Mouse (Mus musculus) limb, embryonic 15.5 days (tissue): ENCODE measurements around the gene Cd59a. TPM values are rescaled to one million over a fixed set of nuclear protein-coding genes. Genes with fewer than 3 reads are reported as not detected.
"Not testable (repeated sequence)": the region's sequence is repeated elsewhere in the genome, so short reads cannot be mapped to it uniquely, and the experiment has no call there.

Experiments used
- ATAC-seq: fragments of 200-750 bp; cut with Nextera tagmentation; 2 replicates; pipeline ENCODE4 v1.8.0; 2017; ENCODE audit warnings: low read depth, moderate TSS enrichment; ENCODE audit not compliant: insufficient number of reproducible peaks, low FRiP score, low TSS enrichment
- H3K27ac ChIP-seq: fragments of 300-500 bp; sonication (generic); 2 replicates; pipeline ENCODE4 v1.5.1; 2015; ENCODE audit warnings: moderate library complexity, mild to moderate bottlenecking, inconsistent platforms
- H3K27me3 ChIP-seq: fragments of 300-500 bp; sonication (generic); 2 replicates; pipeline ENCODE4 v1.6.1; 2015; ENCODE audit warnings: inconsistent platforms
- H3K36me3 ChIP-seq: fragments of 300-500 bp; sonication (generic); 2 replicates; pipeline ENCODE4 v1.6.1; 2015; ENCODE audit warnings: inconsistent platforms
- H3K4me1 ChIP-seq: fragments of 300-500 bp; sonication (generic); 2 replicates; pipeline ENCODE4 v1.6.1; 2015; ENCODE audit warnings: inconsistent platforms
- H3K4me2 ChIP-seq: fragments of 300-500 bp; sonication (generic); 2 replicates; pipeline ENCODE4 v1.6.1; 2015; ENCODE audit warnings: mild to moderate bottlenecking, inconsistent platforms
- H3K4me3 ChIP-seq: fragments of 300-500 bp; sonication (generic); 2 replicates; pipeline ENCODE4 v1.5.1; 2015; ENCODE audit warnings: mild to moderate bottlenecking, inconsistent platforms
- H3K9ac ChIP-seq: fragments of 300-500 bp; sonication (generic); 2 replicates; pipeline ENCODE4 v1.6.1; 2015; ENCODE audit warnings: inconsistent platforms
- H3K9me3 ChIP-seq: fragments of 300-500 bp; sonication (generic); 2 replicates; pipeline ENCODE4 v1.6.1; 2016; ENCODE audit warnings: inconsistent platforms
- WGBS: fragments of 180-500 bp; shearing (Covaris S2); methylation state at CpG from one replicate; pipeline ENCODE4 v1.1.7; 2015; 5-methylcytosine and 5-hydroxymethylcytosine counted together
- polyA plus RNA-seq: library from polyadenylated mRNA; unstranded; fragments of >200 nt; fragmentation: Nextera tagmentation; extraction: Ambion mirVana; gene quantifications from 2 replicates; pipeline ENCODE4 v1.2.1, GENCODE M21; 2015

Cd59a gene
- polyA plus RNA-seq, result 16.0 and 20.1 TPM in 2 replicates

DNA sequence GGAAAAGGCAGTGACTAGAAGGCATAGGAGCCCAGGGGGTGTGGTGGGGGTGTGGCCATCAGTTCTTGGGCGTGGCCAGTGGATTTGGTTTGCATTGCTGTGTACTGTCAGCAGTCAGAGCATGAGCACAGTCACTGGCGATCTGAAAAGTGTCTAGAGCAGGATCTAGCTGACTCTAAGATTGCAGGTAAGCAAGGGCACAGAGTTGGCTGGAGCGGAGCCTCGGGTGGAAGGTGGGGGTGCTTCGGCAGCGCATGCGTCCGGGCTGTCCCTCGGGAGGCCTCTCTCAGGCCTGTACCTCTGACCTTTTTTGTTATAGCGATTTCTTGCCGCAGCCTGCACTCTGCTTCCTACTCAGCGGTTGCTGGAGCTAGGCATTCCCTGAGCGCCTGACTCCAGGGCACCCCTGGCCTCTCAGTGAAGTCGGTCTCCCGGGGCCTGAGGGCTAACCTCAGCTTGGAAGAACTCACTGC, at the start of gene Cd59a:
Gene Cd59a (plus strand): TSS at position 61 of the 473 bp plus-strand sequence.
- Histone ChIP-seq H3K27ac (peak within 1 kb of the TSS; percentile 43), H3K27me3 (no peaks in the 10 kb centered on the region), H3K4me1 (peaks cover 10% of the 10 kb centered on the region; the same call in 1 of the 2 replicates), H3K4me2 (peak within 1 kb of the TSS; percentile 62), H3K9ac (peak within 1 kb of the TSS; percentile 31; the same call in 1 of the 2 replicates), H3K9me3 (no peaks in the 10 kb centered on the region), H3K4me3 (peak within 1 kb of the TSS; percentile 47), H3K36me3 (no peaks in the 10 kb centered on the region)
- peak; percentile 86; the same call in 1 of the 2 replicates for ATAC-seq
- 9% methylated on average over 15 of the region's 15 CpGs for WGBS

- Histone ChIP-seq H3K4me2 (no peak overlapping the region), H3K9me3 (no peaks in the 10 kb centered on the region), H3K4me1 (no peaks in the 10 kb centered on the region), H3K36me3 (peaks cover 47% of the 10 kb centered on the region), H3K27ac (no peak overlapping the region), H3K4me3 (no peak overlapping the region), H3K9ac (no peak overlapping the region), H3K27me3 (no peaks in the 10 kb centered on the region)
- 86% methylated on average over 1 of the region's 1 CpGs for WGBS
- ATAC-seq, result no peak
Measured at GRCm38 (mm10) chr2:104058381-104058780, 37.2 kb upstream of the Cd59a start.

DNA sequence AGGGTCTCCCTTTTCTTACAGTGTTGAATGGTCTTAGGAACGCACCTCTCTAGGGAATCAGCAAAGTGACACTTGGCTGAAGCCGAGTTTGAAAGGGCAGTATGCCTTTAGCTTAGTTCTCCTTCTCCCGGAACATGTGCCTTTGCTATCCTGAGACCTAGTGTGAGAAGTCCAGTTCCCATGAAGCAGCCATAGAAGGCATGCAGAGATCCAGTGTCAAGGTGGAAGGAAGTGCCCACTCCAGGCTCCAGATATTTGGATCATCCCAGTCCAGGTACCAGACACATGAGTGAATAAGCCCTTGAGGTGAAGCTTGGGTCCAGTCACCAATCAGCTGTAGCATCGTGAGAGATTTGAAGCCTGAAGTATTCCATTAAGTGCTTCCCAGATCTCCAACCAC, 36.6 kb upstream of the Cd59a start:
- WGBS, result 94% methylated on average over 4 of the region's 4 CpGs
- no peak overlapping the region for H3K4me3 ChIP-seq
- peaks cover 43% of the 10 kb centered on the region for H3K36me3 ChIP-seq
- no peak overlapping the region for H3K27ac ChIP-seq
- no peak overlapping the region for H3K4me2 ChIP-seq
- H3K27me3 ChIP-seq, result no peaks in the 10 kb centered on the region
- no peaks in the 10 kb centered on the region for H3K4me1 ChIP-seq
- H3K9me3 ChIP-seq, result no peaks in the 10 kb centered on the region
- no peak for ATAC-seq
- no peak overlapping the region for H3K9ac ChIP-seq

GRCm38 (mm10) chr2:104059786-104060185, 35.8 kb upstream of the Cd59a start:
- Histone ChIP-seq H3K9ac (no peak overlapping the region), H3K27me3 (no peaks in the 10 kb centered on the region), H3K4me1 (no peaks in the 10 kb centered on the region), H3K4me3 (no peak overlapping the region), H3K27ac (no peak overlapping the region), H3K4me2 (no peak overlapping the region), H3K36me3 (peaks cover 34% of the 10 kb centered on the region), H3K9me3 (no peaks in the 10 kb centered on the region)
- no peak for ATAC-seq
- whole genome bisulfite sequencing, result 77% methylated on average over 10 of the region's 10 CpGs

GRCm38 (mm10) chr2:104060996-104061395, 34.6 kb upstream of the Cd59a start:
- Histone ChIP-seq H3K4me2 (no peak overlapping the region), H3K9me3 (no peaks in the 10 kb centered on the region), H3K9ac (no peak overlapping the region), H3K4me1 (no peaks in the 10 kb centered on the region), H3K4me3 (no peak overlapping the region), H3K27ac (no peak overlapping the region), H3K36me3 (peaks cover 27% of the 10 kb centered on the region), H3K27me3 (no peaks in the 10 kb centered on the region)
- 94% methylated on average over 6 of the region's 6 CpGs for WGBS
- no peak for ATAC-seq

- Histone ChIP-seq H3K36me3 (peaks cover 27% of the 10 kb centered on the region), H3K4me3 (no peak overlapping the region), H3K9ac (no peak overlapping the region), H3K4me2 (no peak overlapping the region), H3K9me3 (no peaks in the 10 kb centered on the region), H3K4me1 (no peaks in the 10 kb centered on the region), H3K27me3 (no peaks in the 10 kb centered on the region), H3K27ac (no peak overlapping the region)
- ATAC-seq, result no peak
Measured at GRCm38 (mm10) chr2:104062665-104063064, 32.9 kb upstream of the Cd59a start.

GRCm38 (mm10) chr2:104064152-104064551, 31.4 kb upstream of the Cd59a start:
- H3K4me2 ChIP-seq, result no peak overlapping the region
- H3K4me1 ChIP-seq, result no peaks in the 10 kb centered on the region
- 76% methylated on average over 2 of the region's 2 CpGs for WGBS
- H3K4me3 ChIP-seq, result no peak overlapping the region
- H3K9ac ChIP-seq, result no peak overlapping the region
- H3K36me3 ChIP-seq, result peaks cover 20% of the 10 kb centered on the region
- no peak for ATAC-seq
- no peak overlapping the region for H3K27ac ChIP-seq
- H3K27me3 ChIP-seq, result no peaks in the 10 kb centered on the region
- H3K9me3 ChIP-seq, result no peaks in the 10 kb centered on the region

DNA sequence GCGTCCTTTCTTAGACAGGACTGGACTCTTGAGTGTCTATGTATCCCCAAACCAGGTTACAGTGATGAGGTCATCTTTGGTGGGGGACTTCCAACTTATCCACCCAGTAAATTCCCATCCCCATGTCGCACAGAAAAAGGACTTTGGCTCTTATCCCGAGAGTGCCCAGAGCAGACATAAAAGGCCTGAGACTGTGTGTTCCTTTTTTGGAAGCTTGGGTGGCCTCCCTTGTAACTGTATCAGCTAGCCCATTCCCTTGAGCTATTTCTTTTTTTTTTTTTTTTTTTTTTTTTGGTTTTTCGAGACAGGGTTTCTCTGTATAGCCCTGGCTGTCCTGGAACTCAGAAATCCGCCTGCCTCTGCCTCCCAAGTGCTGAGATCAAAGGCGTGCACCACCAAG, 30.1 kb upstream of the Cd59a start, which contains the start of gene Gm10912:
Gene Gm10912 (plus strand): TSS at position 301 of the 400 bp plus-strand sequence.
- H3K36me3 ChIP-seq, result peaks cover 14% of the 10 kb centered on the region
- not testable (repeated sequence) for H3K4me3 ChIP-seq, H3K27ac ChIP-seq, H3K4me2 ChIP-seq, ATAC-seq, H3K4me1 ChIP-seq, H3K9ac ChIP-seq, H3K9me3 ChIP-seq, H3K27me3 ChIP-seq
- 76% methylated on average over 6 of the region's 6 CpGs for WGBS

GRCm38 (mm10) chr2:104068450-104068849, 27.2 kb upstream of the Cd59a start, which contains the start of gene Gm10799:
Gm10799 (minus strand) TSS chr2:104068550.
- H3K9ac ChIP-seq, H3K4me1 ChIP-seq, H3K27me3 ChIP-seq, H3K36me3 ChIP-seq, H3K4me2 ChIP-seq, H3K4me3 ChIP-seq, H3K27ac ChIP-seq, H3K9me3 ChIP-seq, ATAC-seq: not testable (repeated sequence)
- WGBS, result 77% methylated on average over 7 of the region's 7 CpGs

DNA sequence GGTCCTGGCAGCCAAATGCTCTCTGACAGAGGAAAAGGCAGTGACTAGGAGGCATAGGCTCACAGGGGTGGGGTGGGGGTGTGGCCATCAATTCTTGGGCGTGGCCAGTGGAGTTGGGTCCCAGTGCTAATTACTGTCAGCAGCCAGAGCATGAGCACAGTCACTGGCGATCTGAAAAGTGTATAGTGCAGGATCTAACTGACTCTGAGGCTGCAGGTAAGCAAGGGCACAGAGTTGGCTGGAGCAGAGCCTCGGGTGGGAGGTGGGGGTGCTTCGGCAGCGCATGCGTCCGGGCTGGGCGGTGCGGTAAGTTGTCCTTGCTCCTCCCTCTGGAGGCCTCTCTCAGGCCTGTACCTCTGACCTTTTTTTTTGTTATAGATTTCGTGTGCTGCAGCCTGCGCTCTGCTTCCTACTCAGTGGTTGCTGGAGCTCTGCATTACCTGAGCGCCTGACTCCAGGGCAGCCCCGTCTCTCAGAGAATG, 25.9 kb upstream of the Cd59a start, which contains the start of gene Cd59b:
Gene Cd59b (plus strand): TSS at position 146 of the 482 bp plus-strand sequence.
- no peaks in the 10 kb centered on the region for H3K27me3 ChIP-seq
- WGBS, result 7% methylated on average over 13 of the region's 13 CpGs
- H3K36me3 ChIP-seq, result 0 out of 2 replicates have a peak, but pooled peaks cover 3% of the 10 kb centered on the region
- H3K4me1 ChIP-seq, result peaks cover 6% of the 10 kb centered on the region; the same call in 1 of the 2 replicates
- H3K9ac ChIP-seq, result peak within 1 kb of the TSS; percentile 31; the same call in 1 of the 2 replicates
- H3K27ac ChIP-seq, result peak within 1 kb of the TSS; percentile 79; the same call in 1 of the 2 replicates
- peak within 1 kb of the TSS; percentile 61 for H3K4me2 ChIP-seq
- H3K4me3 ChIP-seq, result peak within 1 kb of the TSS; percentile 45
- ATAC-seq, result peak; percentile 75; the same call in 1 of the 2 replicates
- peaks cover 4% of the 10 kb centered on the region; the same call in 1 of the 2 replicates for H3K9me3 ChIP-seq

- H3K4me3 ChIP-seq, H3K27ac ChIP-seq, H3K4me1 ChIP-seq, H3K27me3 ChIP-seq, H3K9me3 ChIP-seq, H3K36me3 ChIP-seq, H3K4me2 ChIP-seq, ATAC-seq, H3K9ac ChIP-seq: not testable (repeated sequence)
- WGBS, result 71% methylated on average over 5 of the region's 5 CpGs
Measured at GRCm38 (mm10) chr2:104078285-104078684, 17.3 kb upstream of the Cd59a start.

- WGBS, result 40% methylated on average over 1 of the region's 1 CpGs
- H3K27ac ChIP-seq, H3K9ac ChIP-seq, H3K9me3 ChIP-seq, ATAC-seq, H3K36me3 ChIP-seq, H3K4me1 ChIP-seq, H3K4me3 ChIP-seq, H3K4me2 ChIP-seq, H3K27me3 ChIP-seq: not testable (repeated sequence)
Measured at GRCm38 (mm10) chr2:104081436-104082050, 14.1 kb upstream of the Cd59a start.
